Mouse (Mus musculus) thymus, adult 2 months (tissue): ENCODE results near the gene Marveld1.

Experiments
- CTCF ChIP-seq: fragments of 200-500 bp; IDR thresholded peaks from 2 replicates; pipeline ENCODE4 v1.5.1; 2012; ENCODE audit warnings: mild to moderate bottlenecking, control low read depth, low read length, moderate library complexity, borderline replicate concordance; ENCODE audit not compliant: control insufficient read depth, poor library complexity, insufficient read depth; ENCODE audit errors: extremely low read depth
- POLR2A ChIP-seq: fragments of 200-500 bp; IDR thresholded peaks from 2 replicates; pipeline ENCODE4 v1.6.1; 2012; ENCODE audit warnings: mild to moderate bottlenecking, low read length, control low read depth, moderate library complexity; ENCODE audit not compliant: control insufficient read depth, poor library complexity, insufficient read depth; ENCODE audit errors: extremely low read depth

- TF ChIP-seq POLR2A (no peak), CTCF (no peak)
These were observed 42.5 kb downstream of the Marveld1 start for GRCm38 (mm10) chr19:42189735-42190134.
